Mouse (Mus musculus): ENCODE data around the gene Adat3. TPM values are rescaled to one million over a fixed set of nuclear protein-coding genes. Genes with fewer than 3 reads are reported as not detected.

Adat3 gene
- polyA plus RNA-seq (2012; ENCODE audit: low replicate concordance): 14.8 and 42.0 TPM in 2 replicates

DNA sequence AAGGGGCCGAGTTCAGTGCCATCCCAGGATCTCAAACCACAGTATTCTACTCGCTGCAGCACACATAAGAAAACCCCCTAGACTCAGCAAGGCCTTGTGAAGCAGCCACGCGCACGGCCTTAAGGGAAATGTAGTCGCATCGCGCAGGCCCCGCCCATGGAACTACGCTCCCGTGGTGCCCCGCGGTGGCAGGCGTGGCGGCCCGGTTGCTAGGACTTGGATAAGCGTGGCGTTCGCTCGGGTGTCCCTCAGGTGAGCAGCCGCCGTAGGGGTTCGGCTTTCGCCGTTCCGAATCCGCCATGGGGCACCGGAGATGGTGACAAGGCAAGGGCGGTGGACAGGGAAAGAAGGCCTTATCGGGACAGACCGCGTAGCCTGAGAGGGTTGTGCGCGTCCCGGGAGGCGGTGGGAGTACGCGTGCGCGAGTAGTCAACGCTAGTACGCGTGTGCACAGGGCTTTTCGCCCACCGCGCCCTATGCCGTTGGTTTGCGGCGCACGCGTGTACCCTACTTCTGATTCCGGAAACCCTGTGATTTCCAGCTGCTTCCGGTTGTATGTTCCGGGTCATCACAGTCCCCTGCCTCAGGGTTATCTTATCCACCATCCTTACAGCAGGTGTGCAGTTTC, at the start of gene Adat3, which contains the start of gene Scamp4:
Gene Adat3, plus strand, starts transcription at position 183 of the 628 bp plus-strand sequence.
Gene Scamp4, plus strand, starts transcription at position 175 of the 628 bp plus-strand sequence.

GRCm38 (mm10) chr10:80561116-80561944, 41.4 kb upstream of the Adat3 start, which contains the start of gene Rexo1:
Gene Rexo1 (minus strand): TSS chr10:80561560.

DNA sequence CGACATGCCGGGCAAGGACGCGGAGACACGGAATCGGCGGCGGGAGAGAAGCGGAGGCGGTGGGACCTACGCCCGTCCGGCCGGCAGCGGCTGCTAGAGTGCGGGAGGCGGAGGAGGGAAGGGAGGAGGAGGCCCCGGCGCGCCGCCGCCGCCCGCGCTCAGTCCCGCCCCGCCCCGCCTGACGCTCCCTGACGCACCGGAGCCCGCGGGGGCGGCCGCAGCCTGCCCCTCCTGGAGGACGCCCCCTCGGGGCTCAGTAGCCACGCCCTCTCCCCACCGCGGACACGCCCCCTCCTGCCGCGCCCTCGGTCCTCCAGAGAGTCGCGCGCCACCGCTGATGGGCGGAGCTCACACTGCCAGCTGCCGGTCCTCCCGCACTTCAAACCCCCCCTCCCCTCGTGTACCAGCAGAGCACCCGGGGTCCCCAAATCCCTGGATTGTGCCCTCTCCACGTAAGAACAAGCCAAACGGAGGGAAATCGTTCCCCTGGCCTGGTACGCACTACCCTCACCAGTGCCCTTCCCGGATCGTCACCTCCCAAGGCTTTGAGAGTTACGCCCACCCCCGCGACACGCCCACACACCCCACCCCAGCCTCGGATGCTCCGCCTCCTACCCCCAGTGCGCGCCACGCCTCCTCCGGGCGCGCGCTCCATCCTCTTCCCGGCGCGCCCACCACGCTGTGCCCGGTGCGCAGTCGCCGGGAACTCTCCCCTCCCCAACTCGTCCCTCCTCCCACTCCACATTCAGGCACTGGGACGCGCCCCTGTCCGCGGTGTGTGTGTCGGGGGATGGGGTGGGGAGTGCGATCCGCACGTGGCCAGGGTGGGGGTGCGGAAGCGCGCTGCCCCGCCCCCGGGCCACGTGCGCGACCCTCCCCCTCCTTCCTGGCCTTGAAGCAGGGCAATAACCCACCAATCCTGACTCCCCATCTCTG, 25.2 kb upstream of the Adat3 start, which contains the start of gene Klf16:
Gene Klf16, minus strand, starts transcription at position 127 of the 936 bp plus-strand sequence.

GRCm38 (mm10) chr10:80589879-80590854, 12.5 kb upstream of the Adat3 start, which contains the start of gene Abhd17a:
Gene Abhd17a (minus strand): TSS chr10:80590341.

DNA sequence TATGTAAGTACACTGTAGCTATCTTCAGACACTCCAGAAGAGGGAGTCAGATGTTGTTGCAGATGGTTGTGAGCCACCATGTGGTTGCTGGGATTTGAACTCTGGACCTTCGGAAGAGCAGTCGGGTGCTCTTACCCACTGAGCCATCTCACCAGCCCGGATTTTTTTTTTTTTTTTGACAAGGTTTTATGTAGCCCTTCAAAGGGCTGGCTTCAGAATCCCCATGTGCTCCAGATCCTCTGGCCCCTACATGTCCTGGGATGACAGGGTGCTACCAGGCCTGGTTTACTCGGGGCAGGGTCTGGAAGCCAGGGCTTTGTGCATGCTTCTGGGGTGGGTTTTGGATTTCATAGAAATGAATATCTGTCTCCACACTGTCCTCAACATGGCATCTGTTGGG, 3.0 kb downstream of the Adat3 start, which contains the start of gene Gm49322:
Gene Gm49322, plus strand, starts transcription at position 301 of the 400 bp plus-strand sequence.

DNA sequence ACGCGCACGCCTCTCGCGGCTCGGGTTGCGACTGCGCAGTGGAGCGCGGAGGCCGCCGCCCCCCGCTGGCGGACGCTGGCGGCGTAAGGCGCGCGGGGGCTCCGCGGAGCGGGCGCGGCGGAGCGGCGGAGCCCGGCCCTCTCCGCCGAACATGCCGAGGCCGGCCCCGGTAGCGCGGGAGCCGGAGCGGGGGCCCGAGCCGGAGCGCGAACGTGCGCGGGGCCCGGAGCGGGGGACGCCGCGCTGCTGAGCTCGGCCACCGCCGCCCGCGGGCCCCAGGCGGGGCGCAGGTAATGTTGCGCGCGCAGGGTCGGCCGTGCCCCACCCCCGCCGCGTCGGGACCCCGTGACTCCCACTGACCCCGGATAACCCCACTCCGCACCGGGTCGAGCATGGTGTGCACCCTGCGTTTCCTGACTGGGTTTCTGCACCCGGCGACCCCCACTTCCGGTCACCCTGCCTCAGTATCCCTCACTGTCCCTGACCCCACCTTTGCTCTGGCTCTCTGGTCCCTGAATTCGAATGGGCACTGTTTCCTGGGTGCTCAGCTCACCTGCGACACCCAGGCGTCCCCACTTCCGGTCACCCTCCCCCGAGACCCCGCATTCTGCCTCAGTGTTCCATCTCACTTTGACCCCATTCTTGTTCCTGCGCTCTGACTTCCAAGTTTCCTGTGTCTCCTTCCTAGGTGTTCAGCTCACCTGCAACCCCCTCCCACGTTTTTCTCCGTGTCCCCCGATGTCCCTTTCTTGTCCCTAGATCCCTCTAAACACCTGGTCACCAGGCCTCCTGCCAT, 20.2 kb downstream of the Adat3 start, which contains the start of gene Csnk1g2:
Gene Csnk1g2, plus strand, starts transcription at position 178 of the 796 bp plus-strand sequence.

DNA sequence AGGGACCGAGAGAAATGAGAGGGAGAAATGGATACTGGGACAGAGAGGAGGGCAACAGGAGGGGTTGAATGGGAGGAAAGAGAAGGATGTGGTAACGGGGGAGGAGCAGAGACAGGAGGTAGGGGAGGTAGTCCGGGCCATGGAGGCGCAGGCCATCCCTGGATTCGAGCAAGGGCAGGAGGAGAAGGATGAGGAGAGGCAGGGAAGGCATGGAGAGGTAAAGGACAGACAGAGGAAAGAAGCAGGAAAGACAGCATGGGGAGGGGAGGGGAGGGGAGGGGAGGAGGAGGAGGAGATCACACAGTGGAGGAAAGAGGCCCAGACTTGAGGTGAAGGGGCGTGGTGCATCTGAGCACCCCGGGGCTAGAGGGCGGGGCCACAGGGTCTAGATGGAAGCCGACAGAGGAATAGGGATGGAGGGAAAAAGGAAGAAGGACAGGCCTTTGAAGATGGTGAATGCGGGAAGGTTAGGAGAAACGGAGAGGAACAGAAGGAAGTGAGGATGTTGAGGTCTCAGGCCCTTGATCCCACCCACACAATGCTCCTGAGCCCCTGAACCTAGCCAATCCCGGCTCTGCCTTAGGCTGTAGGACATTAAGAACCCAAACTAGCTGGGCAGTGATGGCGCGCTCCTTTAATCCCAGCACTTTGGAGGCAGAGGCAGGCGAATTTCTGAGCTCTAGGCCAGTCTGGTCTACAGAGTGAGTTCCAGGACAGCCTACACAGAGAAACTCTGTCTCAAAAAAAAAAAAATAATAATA, 54.4 kb downstream of the Adat3 start, which contains the start of gene Btbd2:
Gene Btbd2, minus strand, starts transcription at position 209 of the 761 bp plus-strand sequence.

Other genes with a start within 250 kb of the Adat3 start
- not detected in 2 replicates for gene Plk5, start 246.4 kb upstream of the Adat3 start, polyA plus RNA-seq (2012; ENCODE audit: low replicate concordance)
- gene Mex3d, start 215.2 kb upstream of the Adat3 start, polyA plus RNA-seq (2012; ENCODE audit: low replicate concordance): 21.9 and 48.1 TPM in 2 replicates
- 141 and 180 TPM in 2 replicates for gene Mbd3, start 203.3 kb upstream of the Adat3 start, polyA plus RNA-seq (2012; ENCODE audit: low replicate concordance)
- 422 and 621 TPM in 2 replicates for gene Uqcr11, start 196.1 kb upstream of the Adat3 start, polyA plus RNA-seq (2012; ENCODE audit: low replicate concordance)
- gene Tcf3, start 169.2 kb upstream of the Adat3 start, polyA plus RNA-seq (2012; ENCODE audit: low replicate concordance): 498 and 875 TPM in 2 replicates
- not detected in 2 replicates for gene Onecut3, start 108.0 kb upstream of the Adat3 start, polyA plus RNA-seq (2012; ENCODE audit: low replicate concordance)
- not detected in 2 replicates for gene Atp8b3, start 63.8 kb upstream of the Adat3 start, polyA plus RNA-seq (2012; ENCODE audit: low replicate concordance)
- 152 and 358 TPM in 2 replicates for gene Rexo1, start 41.3 kb upstream of the Adat3 start, polyA plus RNA-seq (2012; ENCODE audit: low replicate concordance)
- 68.0 and 118 TPM in 2 replicates for gene Klf16, start 25.6 kb upstream of the Adat3 start, polyA plus RNA-seq (2012; ENCODE audit: low replicate concordance)
- gene Abhd17a, start 12.5 kb upstream of the Adat3 start, polyA plus RNA-seq (2012; ENCODE audit: low replicate concordance): 461 and 1,380 TPM in 2 replicates
- 98.1 and 109 TPM in 2 replicates for gene Scamp4, start within 50 bp of the Adat3 start, polyA plus RNA-seq (2012; ENCODE audit: low replicate concordance)
- gene Gm49322, start 3.1 kb downstream of the Adat3 start, polyA plus RNA-seq (2012; ENCODE audit: low replicate concordance): 0.94 and 4.2 TPM in 2 replicates
- gene Csnk1g2, start 20.0 kb downstream of the Adat3 start, polyA plus RNA-seq (2012; ENCODE audit: low replicate concordance): 480 and 641 TPM in 2 replicates
- 79.6 and 100 TPM in 2 replicates for gene Btbd2, start 54.2 kb downstream of the Adat3 start, polyA plus RNA-seq (2012; ENCODE audit: low replicate concordance)
- 710 and 986 TPM in 2 replicates for gene Mknk2, start 75.2 kb downstream of the Adat3 start, polyA plus RNA-seq (2012; ENCODE audit: low replicate concordance)
- 101 and 135 TPM in 2 replicates for gene Mob3a, start 99.1 kb downstream of the Adat3 start, polyA plus RNA-seq (2012; ENCODE audit: low replicate concordance)
- 65.5 and 73.9 TPM in 2 replicates for gene Izumo4, start 99.3 kb downstream of the Adat3 start, polyA plus RNA-seq (2012; ENCODE audit: low replicate concordance)
- 42.2 and 65.5 TPM in 2 replicates for gene Ap3d1, start 139.4 kb downstream of the Adat3 start, polyA plus RNA-seq (2012; ENCODE audit: low replicate concordance)
- 80.4 and 136 TPM in 2 replicates for gene Dot1l, start 152.3 kb downstream of the Adat3 start, polyA plus RNA-seq (2012; ENCODE audit: low replicate concordance)
- gene Sf3a2, start 195.3 kb downstream of the Adat3 start, polyA plus RNA-seq (2012; ENCODE audit: low replicate concordance): 321 and 932 TPM in 2 replicates
- 209 and 238 TPM in 2 replicates for gene Plekhj1, start 195.7 kb downstream of the Adat3 start, polyA plus RNA-seq (2012; ENCODE audit: low replicate concordance)
- 1.1 and 3.0 TPM in 2 replicates for gene Amh, start 202.4 kb downstream of the Adat3 start, polyA plus RNA-seq (2012; ENCODE audit: low replicate concordance)
- not detected in 2 replicates for gene Jsrp1, start 210.6 kb downstream of the Adat3 start, polyA plus RNA-seq (2012; ENCODE audit: low replicate concordance)
- 1,467 and 1,742 TPM in 2 replicates for gene Oaz1, start 223.8 kb downstream of the Adat3 start, polyA plus RNA-seq (2012; ENCODE audit: low replicate concordance)
- gene Lingo3, start 241.2 kb downstream of the Adat3 start, polyA plus RNA-seq (2012; ENCODE audit: low replicate concordance): 0.04 TPM in 1 of 2 replicates, not detected in the other